Mouse (Mus musculus): ENCODE measurements around the gene Cds2.

DNA sequence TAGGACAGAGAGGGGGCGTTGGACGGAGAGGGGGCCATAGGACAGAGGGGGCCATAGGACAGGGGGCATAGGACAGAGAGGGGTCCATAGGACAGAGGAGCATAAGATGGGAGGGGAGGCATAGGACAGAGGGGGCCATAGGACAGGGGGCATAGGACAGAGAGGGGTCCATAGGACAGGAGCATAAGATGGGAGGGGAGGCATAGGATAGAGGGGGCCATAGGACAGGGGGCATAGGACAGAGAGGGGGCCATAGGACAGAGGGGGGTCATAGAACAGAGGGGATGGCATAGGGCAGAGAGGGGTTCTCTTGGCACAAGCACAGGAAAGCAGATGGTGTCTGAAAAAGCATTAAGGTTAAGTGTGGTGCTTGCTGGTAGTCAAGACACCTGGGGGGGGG, 50.6 kb downstream of the Cds2 start:
- TF ChIP-seq POLR2A (IDR thresholded peaks at IDR 0.05; ENCODE audit: insufficient read depth, low read depth, low read length) (no peak), CTCF (IDR thresholded peaks at IDR 0.05) (no peak)
